Mouse (Mus musculus) embryonic facial prominence, embryonic 12.5 days (tissue): ENCODE results near the gene Smarce1. TPM values are rescaled to one million over a fixed set of nuclear protein-coding genes. Genes with fewer than 3 reads are reported as not detected.

Experiments
- ATAC-seq: fragments of 200-750 bp; cut with Nextera tagmentation; 2 replicates; pipeline ENCODE4 v1.8.0; 2017; ENCODE audit not compliant: insufficient number of reproducible peaks, insufficient read depth, low FRiP score, low TSS enrichment
- H3K27ac ChIP-seq: fragments of 300-500 bp; sonication (generic); 2 replicates; pipeline ENCODE4 v1.5.1; 2016; ENCODE audit warnings: mild to moderate bottlenecking
- H3K27me3 ChIP-seq: fragments of 300-500 bp; sonication (generic); 2 replicates; pipeline ENCODE4 v1.6.1; 2016; ENCODE audit warnings: mild to moderate bottlenecking, moderate library complexity
- H3K36me3 ChIP-seq: fragments of 300-500 bp; sonication (generic); 2 replicates; pipeline ENCODE4 v1.6.1; 2016; ENCODE audit warnings: mild to moderate bottlenecking
- H3K4me1 ChIP-seq: fragments of 300-500 bp; sonication (generic); 2 replicates; pipeline ENCODE4 v1.6.1; 2016
- H3K4me2 ChIP-seq: fragments of 300-500 bp; sonication (generic); replicated peaks from 2 replicates; pipeline ENCODE4 v1.6.1; 2016; ENCODE audit warnings: mild to moderate bottlenecking, moderate library complexity
- H3K4me3 ChIP-seq: fragments of 300-500 bp; sonication (generic); 2 replicates; pipeline ENCODE4 v1.5.1; 2016; ENCODE audit warnings: mild to moderate bottlenecking
- H3K9ac ChIP-seq: fragments of 300-500 bp; sonication (generic); 2 replicates; pipeline ENCODE4 v1.6.1; 2016; ENCODE audit warnings: mild to moderate bottlenecking, moderate library complexity
- H3K9me3 ChIP-seq: fragments of 300-500 bp; sonication (generic); 2 replicates; pipeline ENCODE4 v1.6.1; 2016; ENCODE audit warnings: mild to moderate bottlenecking, moderate library complexity
- WGBS: fragments of 180-500 bp; shearing (Covaris S2); methylation state at CpG from one replicate; pipeline ENCODE4 v1.1.7; 2016; 5-methylcytosine and 5-hydroxymethylcytosine counted together
- polyA plus RNA-seq: library from polyadenylated mRNA; unstranded; fragments of >200 nt; fragmentation: Nextera tagmentation; extraction: Ambion mirVana; gene quantifications from 2 replicates; pipeline ENCODE4 v1.2.1, GENCODE M21; 2016

Gene Smarce1
- polyA plus RNA-seq, 1 experiment from 2014 or later = 340 TPM

DNA sequence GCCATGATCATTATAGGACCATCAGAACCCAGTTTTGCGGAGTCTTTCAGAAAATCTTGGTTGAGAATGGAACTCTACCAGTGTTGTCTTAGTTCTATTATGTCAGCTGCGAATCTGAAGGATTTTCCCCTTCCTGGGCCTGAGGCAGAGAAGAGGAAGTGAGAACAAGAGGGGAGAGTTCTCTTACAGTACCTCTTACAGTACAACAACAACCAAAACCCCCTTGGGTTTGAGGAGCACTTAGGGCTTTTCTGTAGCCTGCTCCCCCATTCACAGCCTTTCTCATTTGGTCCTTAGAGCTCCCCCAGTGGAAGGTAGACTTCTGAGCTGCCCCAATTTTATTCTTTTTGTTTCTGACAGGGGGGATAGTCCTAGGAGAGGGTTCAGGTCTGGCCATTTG lies 44.0 kb downstream of the Smarce1 start:
- H3K36me3 ChIP-seq = no peaks in the 10 kb centered on the region
- 76% methylated on average over 2 of the region's 2 CpGs for WGBS
- no peak overlapping the region for H3K4me2 ChIP-seq
- H3K9me3 ChIP-seq = no peaks in the 10 kb centered on the region
- H3K4me3 ChIP-seq = no peak overlapping the region
- no peak overlapping the region for H3K9ac ChIP-seq
- 0 out of 2 replicates have a peak, but pooled peaks cover 2% of the 10 kb centered on the region for H3K27me3 ChIP-seq
- H3K27ac ChIP-seq = no peak overlapping the region
- no peaks in the 10 kb centered on the region for H3K4me1 ChIP-seq
- no peak for ATAC-seq

DNA sequence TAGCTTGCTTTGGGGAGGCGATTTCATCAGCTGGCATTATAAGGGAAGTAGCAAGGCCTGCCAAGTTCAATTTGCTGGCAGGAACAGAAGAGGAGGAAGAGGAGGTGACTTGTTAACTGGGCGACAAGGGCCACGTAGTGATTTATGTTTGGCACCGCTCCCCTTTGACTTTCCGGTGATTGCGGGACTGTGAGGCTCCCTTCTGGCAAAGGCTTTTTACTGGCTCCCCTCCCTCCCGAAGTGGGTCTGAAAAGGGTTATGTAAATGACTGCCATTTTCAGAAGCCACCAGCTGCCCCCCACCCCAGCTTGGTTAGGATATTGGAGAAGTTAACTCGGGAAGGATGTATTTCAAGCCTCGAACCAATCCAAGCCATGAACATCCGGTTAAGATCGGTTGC lies 48.2 kb downstream of the Smarce1 start:
- Histone ChIP-seq H3K27me3 (0 out of 2 replicates have a peak, but pooled peaks cover 2% of the 10 kb centered on the region), H3K36me3 (no peaks in the 10 kb centered on the region), H3K4me2 (no peak overlapping the region), H3K27ac (no peak overlapping the region), H3K4me1 (no peaks in the 10 kb centered on the region), H3K4me3 (no peak overlapping the region), H3K9ac (no peak overlapping the region), H3K9me3 (no peaks in the 10 kb centered on the region)
- no peak for ATAC-seq
- 80% methylated on average over 11 of the region's 11 CpGs for WGBS

DNA sequence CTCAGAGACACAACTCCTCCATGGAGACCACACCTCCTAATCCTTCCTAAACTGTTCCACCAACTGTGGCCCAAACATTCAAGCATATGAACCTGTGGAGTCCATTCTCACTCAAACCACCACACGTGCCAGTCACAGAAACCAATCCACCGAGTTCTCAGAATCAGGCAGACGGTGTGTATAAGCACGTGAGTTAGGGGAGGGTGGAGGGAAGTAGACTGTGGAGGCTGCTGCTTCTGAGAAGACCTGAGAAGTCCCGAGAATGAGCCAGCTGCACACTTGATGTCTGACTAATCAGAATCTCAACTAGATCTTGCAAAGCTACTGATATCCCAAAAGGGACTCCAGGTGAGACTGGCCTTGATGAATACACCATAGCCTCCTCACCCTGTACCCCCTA lies 50.7 kb downstream of the Smarce1 start:
- no peak for ATAC-seq
- H3K4me3 ChIP-seq = no peak overlapping the region
- no peaks in the 10 kb centered on the region for H3K4me1 ChIP-seq
- no peaks in the 10 kb centered on the region for H3K9me3 ChIP-seq
- no peaks in the 10 kb centered on the region for H3K36me3 ChIP-seq
- H3K27me3 ChIP-seq = no peaks in the 10 kb centered on the region
- H3K4me2 ChIP-seq = no peak overlapping the region
- no peak overlapping the region for H3K27ac ChIP-seq
- WGBS = 83% methylated on average over 5 of the region's 5 CpGs
- no peak overlapping the region for H3K9ac ChIP-seq

DNA sequence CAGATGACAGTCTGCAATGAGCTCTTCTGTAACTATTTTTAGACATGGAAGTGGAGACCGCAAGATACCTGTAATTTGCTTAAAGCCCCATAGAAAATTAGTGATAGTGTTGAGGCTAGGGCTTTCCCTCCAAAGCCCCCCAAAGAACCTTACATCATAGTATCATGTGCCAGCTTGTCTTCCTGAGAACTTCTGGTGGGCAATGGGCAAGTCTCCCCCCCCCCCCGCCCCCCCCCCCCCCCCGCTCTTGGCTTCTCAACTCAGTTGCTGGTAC lies 53.0 kb downstream of the Smarce1 start:
- no peak for ATAC-seq
- H3K27me3 ChIP-seq = no peaks in the 10 kb centered on the region
- no peaks in the 10 kb centered on the region for H3K36me3 ChIP-seq
- 94% methylated on average over 1 of the region's 3 CpGs for WGBS
- no peak overlapping the region for H3K4me3 ChIP-seq
- H3K27ac ChIP-seq = no peak overlapping the region
- H3K4me2 ChIP-seq = no peak overlapping the region
- H3K4me1 ChIP-seq = no peaks in the 10 kb centered on the region
- H3K9me3 ChIP-seq = no peaks in the 10 kb centered on the region
- H3K9ac ChIP-seq = no peak overlapping the region

DNA sequence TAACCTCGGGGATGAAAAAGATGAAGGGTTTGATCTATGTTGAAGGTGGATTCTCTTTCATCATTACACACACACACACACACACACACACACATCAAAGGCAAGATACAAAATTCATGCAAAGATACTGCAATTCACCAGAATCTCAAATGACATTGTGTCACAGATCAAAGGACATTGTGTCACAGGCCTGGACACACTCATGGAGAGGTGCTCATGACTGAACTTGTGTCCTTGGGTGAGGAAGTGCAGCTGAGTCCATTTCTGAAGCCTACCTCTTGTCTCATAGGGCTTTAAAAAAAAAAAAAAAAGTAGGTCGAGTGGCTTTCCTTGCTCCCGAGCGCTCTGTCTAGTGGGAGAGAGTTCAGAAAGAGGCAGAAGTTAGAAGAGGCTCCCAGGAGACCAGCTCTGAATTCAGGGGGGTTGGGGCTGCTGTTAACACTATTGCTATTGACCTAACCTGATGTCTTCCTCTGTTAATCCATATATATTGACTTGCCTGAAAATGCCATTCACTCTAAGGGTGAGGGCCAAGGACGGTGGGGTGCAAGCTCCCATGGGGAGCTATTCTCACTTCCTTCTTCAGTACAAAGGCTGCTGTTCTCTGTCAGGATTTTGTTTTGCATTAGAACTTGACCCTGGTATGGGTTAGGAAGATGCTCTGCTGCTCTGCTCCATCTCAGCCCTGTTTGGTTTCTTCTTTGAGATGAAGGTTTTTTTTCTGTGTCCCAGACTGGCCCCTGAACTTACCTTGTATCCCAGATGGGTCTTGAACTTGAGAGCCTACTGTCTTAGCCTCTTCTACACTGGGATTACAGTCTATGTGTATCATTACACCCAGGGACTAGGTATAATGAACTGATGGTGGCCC lies 53.5 kb downstream of the Smarce1 start:
- no peak overlapping the region for H3K4me2 ChIP-seq
- 68% methylated on average over 5 of the region's 5 CpGs for WGBS
- H3K9ac ChIP-seq = no peak overlapping the region
- H3K27me3 ChIP-seq = no peaks in the 10 kb centered on the region
- ATAC-seq = no peak
- H3K9me3 ChIP-seq = no peaks in the 10 kb centered on the region
- H3K4me3 ChIP-seq = no peak overlapping the region
- H3K4me1 ChIP-seq = no peaks in the 10 kb centered on the region
- H3K36me3 ChIP-seq = no peaks in the 10 kb centered on the region
- no peak overlapping the region for H3K27ac ChIP-seq

DNA sequence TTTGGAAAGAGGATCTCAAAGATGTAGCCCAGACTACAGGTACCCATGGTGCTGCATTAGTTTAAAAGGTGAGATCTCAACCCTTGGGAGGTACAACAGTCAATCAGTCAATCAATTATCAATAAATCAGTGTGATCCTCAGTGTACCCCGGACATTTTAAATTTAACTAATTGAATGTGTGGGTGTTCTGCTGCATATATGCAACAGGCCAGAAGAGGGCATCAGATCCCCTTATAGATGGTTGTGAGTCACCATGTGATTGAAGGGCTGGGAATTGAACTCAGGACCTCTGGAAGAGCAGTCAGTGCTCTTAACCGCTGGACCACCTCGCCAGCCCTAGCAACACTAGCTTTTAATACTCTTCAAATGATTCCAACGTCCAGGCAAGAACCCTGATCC lies 58.8 kb downstream of the Smarce1 start:
- Histone ChIP-seq H3K9ac (no peak overlapping the region), H3K27ac (no peak overlapping the region), H3K9me3 (no peaks in the 10 kb centered on the region), H3K36me3 (no peaks in the 10 kb centered on the region), H3K4me2 (no peak overlapping the region), H3K27me3 (no peaks in the 10 kb centered on the region), H3K4me1 (no peaks in the 10 kb centered on the region), H3K4me3 (no peak overlapping the region)
- ATAC-seq = no peak
- WGBS = 76% methylated on average over 4 of the region's 4 CpGs

DNA sequence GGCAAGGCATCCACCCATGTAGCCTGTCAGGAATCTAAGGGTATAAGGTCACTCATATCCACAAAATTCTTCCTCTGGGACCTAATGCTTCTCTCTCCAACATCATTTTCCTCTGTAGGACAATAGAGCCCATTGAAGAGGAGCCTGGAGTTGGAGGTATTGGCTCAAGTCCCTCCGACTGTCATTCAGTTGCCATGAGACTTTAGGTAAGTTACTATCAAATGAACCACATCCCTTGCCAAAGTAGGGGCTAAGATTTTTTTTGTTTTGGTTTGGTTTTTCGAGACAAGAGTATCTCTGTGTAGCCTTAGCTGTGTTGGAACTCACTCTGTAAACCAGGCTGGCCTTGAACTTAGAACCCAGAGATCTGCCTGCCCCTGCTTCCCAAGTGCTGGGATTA lies 59.4 kb downstream of the Smarce1 start:
- Histone ChIP-seq H3K27ac (no peak overlapping the region), H3K9ac (no peak overlapping the region), H3K4me2 (no peak overlapping the region), H3K36me3 (no peaks in the 10 kb centered on the region), H3K4me1 (no peaks in the 10 kb centered on the region), H3K9me3 (no peaks in the 10 kb centered on the region), H3K4me3 (no peak overlapping the region), H3K27me3 (no peaks in the 10 kb centered on the region; the same call in 1 of the 2 replicates)
- ATAC-seq = no peak
- WGBS = 76% methylated on average over 2 of the region's 2 CpGs

DNA sequence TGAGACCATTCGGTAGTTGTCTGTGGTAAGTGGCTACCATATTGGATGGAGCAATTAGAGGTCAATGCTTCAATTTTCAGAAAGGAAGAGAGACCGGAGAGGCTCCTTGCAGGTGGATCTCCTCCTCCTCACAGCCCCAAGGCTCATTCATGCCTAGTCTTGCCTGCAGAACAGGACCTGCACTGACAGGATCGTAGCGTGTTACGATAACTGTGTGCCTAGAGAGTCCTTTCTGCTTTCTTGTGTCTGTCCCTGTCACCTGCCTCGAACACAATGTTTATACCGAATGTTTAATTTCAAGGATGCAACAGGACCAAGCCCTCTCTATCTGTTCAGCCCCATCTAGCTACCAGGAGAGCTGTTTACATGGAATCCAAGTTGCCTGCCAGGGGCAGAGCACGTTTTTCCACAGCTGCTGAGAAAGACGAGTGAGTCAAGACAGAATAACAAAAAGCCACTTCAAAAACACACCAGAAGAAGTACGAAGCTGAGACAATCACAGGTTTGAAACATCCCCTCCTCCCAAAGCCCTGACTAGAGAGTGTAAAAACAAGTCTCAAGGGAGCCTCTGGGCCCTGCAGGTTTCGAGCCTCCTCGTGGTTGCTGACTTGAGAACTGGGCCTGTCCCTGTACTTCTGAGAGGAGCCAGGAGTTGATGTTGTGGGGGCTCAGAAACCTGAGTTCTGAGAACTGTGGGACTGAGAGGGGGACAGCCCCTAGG lies 60.1 kb downstream of the Smarce1 start:
- 71% methylated on average over 12 of the region's 12 CpGs for WGBS
- H3K27ac ChIP-seq = no peak overlapping the region

DNA sequence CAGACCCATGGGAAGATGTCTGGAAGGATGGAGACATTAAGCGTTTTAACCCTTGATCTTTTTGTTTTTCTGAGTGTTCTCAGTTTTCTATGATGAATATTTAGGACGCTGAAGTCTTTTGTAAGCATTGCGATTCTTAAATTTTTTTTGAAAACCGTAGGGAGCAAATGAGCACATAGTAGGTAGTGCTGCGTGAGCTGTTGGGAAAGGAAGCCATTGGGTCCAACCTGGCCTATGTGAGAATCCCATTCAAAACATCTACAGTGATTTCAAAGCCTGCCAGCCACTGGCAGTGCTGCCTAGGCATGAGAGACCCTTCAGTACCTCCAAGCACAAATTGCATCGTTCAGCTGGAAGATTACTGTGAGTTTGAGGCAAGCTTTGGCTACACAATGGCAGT lies 60.8 kb downstream of the Smarce1 start:
- H3K9ac ChIP-seq = no peak overlapping the region
- H3K4me3 ChIP-seq = no peak overlapping the region
- no peaks in the 10 kb centered on the region for H3K4me1 ChIP-seq
- H3K4me2 ChIP-seq = no peak overlapping the region
- WGBS = 90% methylated on average over 6 of the region's 6 CpGs
- no peak for ATAC-seq
- no peak overlapping the region for H3K27ac ChIP-seq
- H3K9me3 ChIP-seq = no peaks in the 10 kb centered on the region
- H3K27me3 ChIP-seq = peaks cover 3% of the 10 kb centered on the region; the same call in 1 of the 2 replicates
- no peaks in the 10 kb centered on the region for H3K36me3 ChIP-seq

More for the DNA sequence above, 60.1 kb downstream of the Smarce1 start:
- Histone ChIP-seq H3K4me3 (no peak overlapping the region), H3K4me1 (no peaks in the 10 kb centered on the region), H3K9me3 (no peaks in the 10 kb centered on the region), H3K4me2 (no peak overlapping the region), H3K27me3 (peaks cover 3% of the 10 kb centered on the region; the same call in 1 of the 2 replicates), H3K9ac (no peak overlapping the region), H3K36me3 (no peaks in the 10 kb centered on the region)
- no peak for ATAC-seq

DNA sequence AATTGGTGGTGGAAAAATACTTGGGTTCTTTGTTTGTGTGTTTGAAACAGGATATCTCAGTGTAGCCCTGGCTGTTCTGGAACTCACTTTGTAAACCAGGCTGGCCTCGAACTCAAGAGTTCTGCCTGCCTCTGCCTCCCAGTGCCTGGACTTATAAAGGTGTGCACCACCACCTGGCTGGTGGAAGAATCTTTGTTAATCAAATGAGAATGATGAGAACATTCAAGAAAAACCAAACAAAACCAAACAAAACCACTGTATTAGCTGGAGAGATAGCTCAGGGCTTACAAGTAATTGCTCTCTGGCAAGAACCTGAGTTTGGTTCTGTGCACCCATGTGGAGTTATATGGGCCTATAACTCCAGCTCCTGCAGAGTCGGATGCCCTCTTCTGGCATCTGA lies 61.4 kb downstream of the Smarce1 start:
- Histone ChIP-seq H3K4me3 (no peak overlapping the region), H3K36me3 (no peaks in the 10 kb centered on the region), H3K4me2 (no peak overlapping the region), H3K9me3 (no peaks in the 10 kb centered on the region), H3K27ac (no peak overlapping the region), H3K9ac (no peak overlapping the region), H3K4me1 (no peaks in the 10 kb centered on the region), H3K27me3 (peaks cover 3% of the 10 kb centered on the region; the same call in 1 of the 2 replicates)
- ATAC-seq = no peak
- WGBS = 82% methylated on average over 2 of the region's 2 CpGs

DNA sequence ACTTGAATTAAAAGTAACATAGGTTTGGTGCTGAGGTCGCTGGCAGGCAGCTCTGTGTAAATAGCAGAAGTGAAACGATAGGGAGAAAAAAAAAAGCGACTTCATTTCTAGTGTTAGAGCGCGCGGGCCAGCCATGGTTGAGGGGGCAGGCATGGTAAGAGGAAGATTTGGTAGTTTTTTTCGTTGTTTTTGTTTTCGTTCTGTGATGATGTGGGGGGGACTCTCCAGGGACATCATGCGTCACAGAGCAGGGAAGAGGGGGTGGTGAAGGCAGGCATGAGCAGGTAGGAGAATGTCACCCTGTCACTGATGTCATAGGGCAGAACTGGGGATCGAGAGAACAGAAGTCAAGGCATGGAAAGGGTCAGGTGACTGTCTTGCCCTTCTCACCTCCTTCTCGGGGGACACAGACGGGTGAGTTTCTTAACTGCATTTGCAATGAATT lies 62.8 kb downstream of the Smarce1 start:
- no peaks in the 10 kb centered on the region for H3K4me1 ChIP-seq
- no peak overlapping the region for H3K4me2 ChIP-seq
- peaks cover 3% of the 10 kb centered on the region; the same call in 1 of the 2 replicates for H3K27me3 ChIP-seq
- 61% methylated on average over 12 of the region's 12 CpGs for WGBS
- no peak overlapping the region for H3K4me3 ChIP-seq
- no peak overlapping the region for H3K27ac ChIP-seq
- no peak overlapping the region for H3K9ac ChIP-seq
- H3K36me3 ChIP-seq = no peaks in the 10 kb centered on the region
- ATAC-seq = no peak
- no peaks in the 10 kb centered on the region for H3K9me3 ChIP-seq

DNA sequence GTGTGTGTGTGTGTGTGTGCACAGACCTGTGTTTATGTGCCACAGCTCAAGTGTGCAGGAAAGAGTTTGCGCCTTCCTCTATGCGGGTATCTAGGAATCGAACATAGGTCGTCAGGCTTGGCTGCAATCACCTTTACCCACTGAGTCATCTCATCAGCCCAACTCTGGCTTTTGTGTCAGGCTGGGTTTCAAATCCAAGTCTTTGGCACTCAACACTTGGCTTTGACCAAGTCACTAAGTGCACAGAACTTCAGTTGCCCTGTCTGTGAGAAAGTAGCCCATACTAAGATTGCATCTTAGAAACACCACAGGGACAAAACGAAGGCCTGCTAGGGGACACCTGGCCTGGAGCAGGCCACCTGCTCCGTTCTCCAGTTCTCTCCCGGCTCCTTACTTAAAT lies 63.2 kb downstream of the Smarce1 start:
- Histone ChIP-seq H3K4me3 (no peak overlapping the region), H3K9me3 (no peaks in the 10 kb centered on the region), H3K36me3 (no peaks in the 10 kb centered on the region), H3K4me2 (no peak overlapping the region), H3K4me1 (no peaks in the 10 kb centered on the region), H3K27ac (no peak overlapping the region), H3K9ac (no peak overlapping the region), H3K27me3 (peaks cover 3% of the 10 kb centered on the region; the same call in 1 of the 2 replicates)
- ATAC-seq = no peak
- 83% methylated on average over 7 of the region's 7 CpGs for WGBS
